Mouse (Mus musculus) natural killer cell, adult 2 months (primary cell): ENCODE results near the gene Crip2.

Experiments
- DNase-seq, 2 experiments: peaks; one replicate each; pipeline ENCODE4 v3.0.0; 2022; ENCODE audit warnings: low spot score in 2 of 2

The Crip2 gene

DNA sequence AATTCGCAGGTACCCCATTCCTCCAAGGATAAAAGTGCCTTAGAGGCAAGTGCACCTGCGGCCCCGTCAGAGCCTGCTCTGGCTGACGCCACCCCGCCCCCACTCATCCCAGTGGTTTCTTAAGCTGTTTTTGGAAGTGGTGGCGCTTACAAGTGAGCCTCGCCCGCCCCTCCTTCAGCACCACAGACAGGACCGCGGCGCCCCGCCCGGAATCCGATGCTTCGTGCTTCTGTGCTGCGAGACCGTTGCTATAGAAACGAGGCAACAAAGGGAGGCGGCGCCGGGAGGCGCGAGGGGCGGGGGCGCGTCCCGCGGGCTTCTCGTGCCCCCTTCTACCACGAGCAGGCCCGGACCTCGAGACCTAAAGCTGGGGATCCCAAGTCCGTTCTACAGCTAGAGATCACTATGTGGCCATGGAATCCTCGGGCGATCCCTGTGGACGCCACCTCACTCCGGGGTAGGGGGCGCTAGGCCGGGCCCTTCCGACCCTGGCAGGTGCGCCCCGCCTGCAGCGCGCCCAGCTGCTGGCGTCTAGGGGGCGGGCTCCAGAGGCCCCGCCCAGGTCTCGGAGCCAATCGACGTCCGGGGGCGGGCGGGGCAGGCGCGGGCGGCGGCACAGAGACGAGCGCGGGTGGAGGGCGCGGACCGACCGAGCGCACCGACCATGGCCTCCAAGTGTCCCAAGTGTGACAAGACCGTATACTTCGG, at the start of gene Crip2:
Crip2 (plus strand) TSS at position 329 of the 708 bp plus-strand sequence.
- peak; percentile 77 to 89 for DNase-seq

DNA sequence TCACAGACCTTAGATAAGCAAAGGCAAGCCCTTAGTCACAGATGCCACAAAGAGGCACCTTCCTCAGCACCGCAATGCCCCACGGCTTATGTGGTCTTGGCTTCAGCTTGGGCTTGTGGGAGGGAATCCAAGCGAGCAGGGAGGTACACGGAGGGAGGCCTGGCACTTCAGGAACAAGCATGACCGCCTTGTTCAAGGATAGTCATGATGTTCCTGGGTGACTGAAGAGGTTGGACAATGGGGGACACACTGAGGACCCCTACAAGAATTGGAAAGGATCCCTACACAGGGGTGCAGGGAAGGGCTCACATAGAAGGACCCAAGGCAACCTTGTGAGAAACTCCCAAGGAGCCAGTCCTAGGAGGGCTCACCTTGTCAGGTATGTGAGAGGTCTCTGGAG, 43.0 kb upstream of the Crip2 start:
- DNase-seq: no peak

DNA sequence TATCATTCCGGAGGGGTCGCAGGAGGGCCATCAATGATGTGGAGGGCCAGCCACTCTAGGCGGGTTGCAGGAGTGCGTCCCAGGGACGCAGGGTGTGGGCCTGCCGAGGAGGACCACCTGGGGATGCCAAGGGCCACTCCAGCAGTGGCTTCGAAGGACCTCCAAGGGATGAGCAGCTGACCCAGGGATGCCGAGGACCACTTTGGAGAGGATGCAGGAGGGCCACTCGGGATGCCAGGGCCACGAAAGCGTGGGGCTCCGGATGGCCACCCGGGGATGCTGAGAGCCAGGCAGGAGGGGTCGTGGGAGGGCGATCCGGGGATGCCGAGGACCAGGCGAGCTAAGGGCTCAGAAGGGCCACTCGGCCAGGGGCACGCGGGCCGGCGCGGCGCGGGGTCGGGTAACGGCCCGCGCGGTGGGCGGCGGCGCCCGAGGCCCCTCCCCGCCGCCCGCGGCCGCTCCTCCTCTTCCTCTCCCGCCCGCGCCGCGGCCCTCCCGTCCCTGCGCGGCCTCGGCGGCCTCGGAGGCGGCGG, 42.2 kb upstream of the Crip2 start, which contains the start of gene Mta1:
Mta1 (plus strand) TSS at position 530 of the 533 bp plus-strand sequence.
- peak in 1 of 2 experiments; percentile 18 for DNase-seq

- no peak for DNase-seq
Observed at GRCm38 (mm10) chr12:113098530-113099151, 41.4 kb upstream of the Crip2 start.

- DNase-seq: no peak
Observed at GRCm38 (mm10) chr12:113099470-113100237, 40.4 kb upstream of the Crip2 start.

GRCm38 (mm10) chr12:113100448-113101076, 39.5 kb upstream of the Crip2 start:
- DNase-seq: no peak

- DNase-seq: no peak
Observed at GRCm38 (mm10) chr12:113101251-113101960, 38.6 kb upstream of the Crip2 start.

DNA sequence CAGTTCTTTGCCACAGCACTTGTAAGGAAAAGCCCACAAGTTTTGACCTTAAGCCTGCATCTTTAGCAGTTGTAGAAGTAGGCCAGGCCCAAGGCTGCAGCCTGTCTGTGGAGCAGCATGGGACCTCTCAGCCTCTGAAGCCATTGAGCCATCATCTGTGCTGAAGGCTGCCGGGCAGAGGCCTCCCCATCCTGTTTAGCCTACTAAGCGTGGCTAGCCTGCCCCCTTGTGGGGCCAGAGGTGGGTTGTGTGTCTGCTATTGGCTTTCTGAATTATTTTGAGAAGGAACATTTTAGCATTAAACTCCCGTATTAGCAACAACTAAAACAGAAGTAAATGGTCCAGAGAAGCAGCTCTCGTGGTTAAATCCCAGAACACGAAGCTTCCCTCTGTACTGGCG, 37.6 kb upstream of the Crip2 start:
- DNase-seq: peak; percentile 58 to 72

DNA sequence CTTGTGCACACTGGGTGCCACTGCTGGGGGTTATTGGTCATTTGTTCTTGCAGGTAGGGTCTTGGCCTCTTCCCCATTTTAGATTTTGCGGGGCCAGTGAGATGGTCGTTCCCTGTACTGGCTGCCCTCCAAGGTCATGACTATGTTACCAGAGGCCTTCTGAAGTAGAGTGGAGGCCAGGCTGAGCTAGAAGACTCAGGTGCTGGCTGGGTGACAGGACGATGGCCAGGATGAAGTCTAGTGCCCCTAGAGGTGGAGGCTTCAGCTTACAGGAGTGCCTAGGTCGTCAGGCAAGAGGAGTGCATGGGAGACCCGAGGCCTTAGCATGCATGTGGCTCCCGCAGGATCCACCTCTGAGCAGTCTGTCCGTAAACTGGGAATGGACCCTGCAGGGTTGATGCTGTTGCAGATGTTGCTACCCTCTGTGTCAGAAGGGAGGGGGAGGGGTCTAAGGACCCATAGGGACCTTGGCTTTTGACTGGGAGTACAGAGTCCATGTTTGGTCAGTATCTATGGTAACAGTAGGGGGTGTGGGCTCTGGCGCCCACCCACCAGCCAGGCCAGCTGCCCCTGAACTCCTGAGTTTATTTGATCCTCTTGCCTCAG, 36.1 kb upstream of the Crip2 start:
- DNase-seq: peak; percentile 16 to 25

GRCm38 (mm10) chr12:113106386-113106785, 33.6 kb upstream of the Crip2 start:
- no peak for DNase-seq

DNA sequence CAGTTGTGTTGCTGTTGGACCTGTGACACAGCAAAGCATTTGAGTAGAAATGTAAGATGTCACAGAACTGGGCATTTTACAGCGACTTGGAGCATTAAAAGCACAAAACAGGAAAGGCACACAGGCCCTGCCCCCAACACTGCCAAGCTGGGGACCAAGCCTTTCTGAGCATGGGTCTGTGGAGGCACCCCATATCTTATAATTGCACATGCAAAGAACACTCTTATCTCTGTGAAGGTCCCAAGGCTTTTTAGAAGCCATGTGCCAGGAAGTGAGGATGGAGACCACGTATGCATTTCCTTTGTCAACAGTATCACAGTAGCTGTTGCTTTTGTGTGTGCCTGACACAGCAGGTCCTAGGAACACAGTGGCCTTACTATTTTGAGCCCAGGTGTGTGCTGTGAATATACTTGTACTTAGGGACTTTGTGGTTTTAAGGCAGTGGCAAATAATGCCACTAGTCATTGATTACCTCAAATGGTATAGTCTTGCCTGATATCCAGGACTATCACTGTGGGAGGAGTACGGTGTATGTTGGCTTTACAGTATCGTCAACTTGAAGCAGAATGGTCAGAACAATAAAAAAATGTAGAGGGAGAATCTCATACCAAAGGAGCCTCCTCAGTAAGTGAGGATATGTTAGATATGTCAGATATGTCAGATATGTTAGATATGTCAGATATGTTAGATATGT, 32.5 kb upstream of the Crip2 start:
- no peak for DNase-seq

GRCm38 (mm10) chr12:113108528-113109283, 31.3 kb upstream of the Crip2 start:
- no peak for DNase-seq

DNA sequence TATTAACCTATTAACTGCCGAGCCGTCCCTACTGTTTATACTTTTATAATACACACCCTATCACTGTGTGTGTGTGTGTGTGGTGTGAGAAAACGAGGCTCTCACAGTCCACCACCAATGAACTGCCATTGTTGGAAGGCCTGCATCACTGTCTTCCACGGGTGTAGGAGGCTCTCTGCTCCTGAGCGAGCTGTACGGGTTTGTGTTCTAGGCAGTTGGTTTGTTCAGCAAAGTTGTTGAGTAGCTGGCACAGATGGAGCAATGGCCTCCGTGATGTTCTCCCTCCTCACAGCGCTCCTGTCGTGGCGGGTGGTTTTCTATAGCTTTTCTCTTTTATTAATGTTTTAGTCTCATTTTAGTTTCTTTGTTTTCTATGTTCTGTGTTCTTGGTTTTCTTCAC, 30.2 kb upstream of the Crip2 start:
- no peak for DNase-seq

- no peak for DNase-seq
Observed at GRCm38 (mm10) chr12:113114141-113114540, 25.9 kb upstream of the Crip2 start.

DNA sequence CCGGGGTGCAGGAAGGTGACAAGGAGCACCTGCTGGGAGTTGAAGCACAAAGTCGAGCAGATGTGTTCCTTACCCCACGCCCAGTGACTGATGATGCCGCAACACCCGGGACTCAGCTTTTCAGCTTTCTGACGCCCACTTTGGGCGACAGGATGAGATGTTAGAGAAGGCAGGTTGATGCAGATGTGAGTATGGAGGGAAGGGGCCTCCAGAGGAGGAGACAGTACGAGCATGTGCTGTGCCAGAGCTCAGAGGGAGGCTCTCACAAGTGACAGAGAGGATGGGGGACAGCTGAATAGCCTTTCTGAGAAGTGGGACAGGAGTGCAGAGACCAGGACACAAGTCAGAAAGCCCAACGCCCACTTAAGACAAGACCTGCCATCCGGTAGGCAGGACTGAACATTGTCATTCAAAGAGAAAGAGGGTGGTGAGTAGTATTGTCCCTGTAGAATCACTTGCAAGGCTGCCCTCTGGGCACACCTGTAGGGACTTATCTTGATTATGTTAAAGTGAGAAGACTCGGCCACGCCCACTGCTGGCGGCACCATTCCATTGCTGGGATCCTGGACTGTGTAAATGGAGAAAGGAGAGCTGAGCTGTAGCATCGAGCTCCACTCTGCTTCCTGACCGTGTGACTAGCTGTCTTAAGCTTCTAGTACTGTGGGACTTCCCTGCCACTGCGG, 25.0 kb upstream of the Crip2 start:
- no peak for DNase-seq

- DNase-seq: peak; percentile 46 to 70
Observed at GRCm38 (mm10) chr12:113119516-113120410, 20.3 kb upstream of the Crip2 start.

DNA sequence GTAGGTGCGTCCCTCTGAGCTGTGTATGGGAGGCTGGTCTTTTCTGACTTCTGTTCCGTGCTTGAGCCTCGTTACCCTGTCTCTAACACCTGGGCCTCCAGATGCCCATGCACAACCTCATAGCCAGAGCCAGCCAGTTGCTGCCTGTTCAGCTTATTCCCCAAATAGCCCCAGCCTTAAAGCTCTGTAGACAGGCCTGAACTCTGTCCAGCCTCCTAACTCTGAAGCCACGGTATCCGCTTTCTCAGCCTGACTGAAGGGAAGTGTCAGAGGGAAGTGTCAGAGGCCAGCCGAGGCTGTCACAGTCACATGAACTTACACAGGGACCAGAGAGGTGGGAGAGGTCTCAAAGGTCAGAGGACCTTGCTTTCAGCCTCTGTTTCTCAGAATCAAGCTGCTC, 15.3 kb upstream of the Crip2 start:
- no peak for DNase-seq

DNA sequence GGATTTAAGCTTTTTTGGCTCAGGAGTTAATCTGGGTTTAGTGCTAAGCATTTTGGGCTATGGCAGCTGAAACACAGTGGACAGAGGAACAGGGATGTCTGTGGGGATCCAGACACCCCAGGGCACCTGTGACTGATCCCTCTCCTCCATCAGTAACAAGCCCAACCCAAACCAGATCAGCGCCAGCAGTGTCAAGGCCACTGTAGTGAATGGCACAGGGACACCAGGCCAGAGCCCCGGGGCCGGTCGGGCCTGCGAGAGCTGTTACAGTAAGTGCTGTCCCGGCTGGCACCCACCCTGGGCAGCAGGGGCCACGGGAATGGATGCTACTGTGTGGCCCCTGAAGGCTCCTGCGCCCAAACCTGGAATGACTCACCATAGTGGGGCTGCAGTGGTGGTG, 9.3 kb upstream of the Crip2 start:
- no peak for DNase-seq
